7 mouse cellular contexts compared by ENCODE assay signal in genomic region chr1:75251112-75251970, GRCm38 (mm10). TPM values are rescaled to one million over a fixed set of nuclear protein-coding genes. Genes with fewer than 3 reads are reported as not detected.
DNase-seq lines count a peak whose midpoint lies in the region; ATAC-seq lines count a peak whose summit lies in the region.

No protein-coding gene starts in this region.

- H3K27me3 ChIP-seq in hindbrain, embryonic 14.5 days (ENCODE audit: control insufficient read depth, insufficient read depth, low read length), result no peaks in the 10 kb centered on the region
- H3K27me3 ChIP-seq in limb, embryonic 15.5 days, result peaks cover 9% of the 10 kb centered on the region; the same call in 1 of the 2 replicates
- no peaks in the 10 kb centered on the region for H3K27me3 ChIP-seq in midbrain, embryonic 16.5 days (ENCODE audit: control insufficient read depth, insufficient read depth, low read depth, low read length)

- no peaks in the 10 kb centered on the region; the same call in 1 of the 2 replicates for H3K36me3 ChIP-seq in hindbrain, embryonic 14.5 days (replicated peaks; ENCODE audit: control insufficient read depth, insufficient read depth)
- H3K36me3 ChIP-seq in limb, embryonic 15.5 days, result no peaks in the 10 kb centered on the region
- no peaks in the 10 kb centered on the region for H3K36me3 ChIP-seq in midbrain, embryonic 16.5 days (ENCODE audit: control insufficient read depth, insufficient read depth, low read length)

- H3K9me3 ChIP-seq in hindbrain, embryonic 14.5 days (ENCODE audit: control insufficient read depth, low read length), result no peaks in the 10 kb centered on the region
- H3K9me3 ChIP-seq in limb, embryonic 15.5 days, result no peaks in the 10 kb centered on the region
- H3K9me3 ChIP-seq in midbrain, embryonic 16.5 days (replicated peaks; ENCODE audit: control insufficient read depth, low read length, poor library complexity, severe bottlenecking), result no peaks in the 10 kb centered on the region

- 0 out of 2 replicates have a peak overlapping the region, but pooled peaks have one; percentile 25 for H3K9ac ChIP-seq in hindbrain, embryonic 14.5 days
- H3K9ac ChIP-seq in limb, embryonic 15.5 days, result no peak overlapping the region
- H3K9ac ChIP-seq in midbrain, embryonic 16.5 days (ENCODE audit: low read depth, low read length), result peak overlapping the region; percentile 6; the same call in 1 of the 2 replicates

- peak; percentile 91 for DNase-seq in ZHBTc4 (ENCODE audit: low read depth, low spot score)
- DNase-seq in cerebellum, adult 8-10 months, result peak; percentile 87
- peak; percentile 78 for DNase-seq in forelimb bud, embryonic 11.5 days (ENCODE audit: low read depth, low spot score)
- DNase-seq in hindbrain, embryonic 14.5 days (ENCODE audit: low spot score), result peak; percentile 73
- peak; percentile 87 to 90 for DNase-seq in spleen, postnatal 10 days (ENCODE audit: low spot score in 2 of 2)

- H3K4me3 ChIP-seq in hindbrain, embryonic 14.5 days (replicated peaks; ENCODE audit: low read length), result no peak overlapping the region; the same call in 1 of the 2 replicates
- peak overlapping the region; percentile 26 for H3K4me3 ChIP-seq in limb, embryonic 15.5 days
- peak overlapping the region; percentile 12 for H3K4me3 ChIP-seq in midbrain, embryonic 16.5 days (ENCODE audit: low read depth, low read length)

- 0 out of 2 replicates have a peak, but pooled peaks cover 6% of the 10 kb centered on the region for H3K4me1 ChIP-seq in hindbrain, embryonic 14.5 days (replicated peaks; ENCODE audit: control insufficient read depth, insufficient read depth, low read length)
- H3K4me1 ChIP-seq in limb, embryonic 15.5 days, result peaks cover 22% of the 10 kb centered on the region
- peaks cover 2% of the 10 kb centered on the region; the same call in 1 of the 2 replicates for H3K4me1 ChIP-seq in midbrain, embryonic 16.5 days (ENCODE audit: control insufficient read depth, insufficient read depth, low read length)

- H3K27ac ChIP-seq in hindbrain, embryonic 14.5 days, result no peak overlapping the region
- no peak overlapping the region for H3K27ac ChIP-seq in limb, embryonic 15.5 days
- H3K27ac ChIP-seq in midbrain, embryonic 16.5 days (ENCODE audit: low read length), result no peak overlapping the region

- ATAC-seq in hindbrain, embryonic 14.5 days (ENCODE audit: low FRiP score), result peak; percentile 45
- ATAC-seq in limb, embryonic 15.5 days (ENCODE audit: insufficient number of reproducible peaks, low FRiP score, low TSS enrichment, low read depth), result no peak; the same call in 1 of the 2 replicates
- ATAC-seq in midbrain, embryonic 16.5 days, result peak; percentile 32; the same call in 1 of the 2 replicates

- H3K4me2 ChIP-seq in hindbrain, embryonic 14.5 days (replicated peaks), result peak overlapping the region; percentile 40
- H3K4me2 ChIP-seq in limb, embryonic 15.5 days, result peak overlapping the region; percentile 49
- H3K4me2 ChIP-seq in midbrain, embryonic 16.5 days (ENCODE audit: low read length), result peak overlapping the region; percentile 48

- WGBS in hindbrain, embryonic 14.5 days, result 3% methylated on average over 22 of the region's 22 CpGs
- WGBS in limb, embryonic 15.5 days, result 2% methylated on average over 21 of the region's 22 CpGs
- 7% methylated on average over 21 of the region's 22 CpGs for WGBS in midbrain, embryonic 16.5 days

RNA-seq across cellular contexts. Expression of gene Ptprn, which starts 13.0 kb away (rescaled TPM):
- polyA plus RNA-seq in hindbrain, embryonic 14.5 days (2014; fragmentation: Nextera tagmentation; extraction: Ambion mirVana), result 26.1 and 34.8 TPM in 2 replicates
- 0.12 and 0.14 TPM in 2 replicates for polyA plus RNA-seq in limb, embryonic 15.5 days (2015; fragmentation: Nextera tagmentation; extraction: Ambion mirVana)
- 26.3 and 33.4 TPM in 2 replicates for polyA plus RNA-seq in midbrain, embryonic 16.5 days (2015; fragmentation: Nextera tagmentation; extraction: Ambion mirVana)

RNA-seq across cellular contexts. Expression of gene Dnajb2, which starts 15.1 kb away (rescaled TPM):
- polyA plus RNA-seq in hindbrain, embryonic 14.5 days (2014; fragmentation: Nextera tagmentation; extraction: Ambion mirVana), result 39.5 and 45.2 TPM in 2 replicates
- polyA plus RNA-seq in limb, embryonic 15.5 days (2015; fragmentation: Nextera tagmentation; extraction: Ambion mirVana), result 44.5 and 49.5 TPM in 2 replicates
- 79.4 and 84.3 TPM in 2 replicates for polyA plus RNA-seq in midbrain, embryonic 16.5 days (2015; fragmentation: Nextera tagmentation; extraction: Ambion mirVana)

RNA-seq across cellular contexts. Expression of gene A630095N17Rik, which starts 19.4 kb away (rescaled TPM):
- polyA plus RNA-seq in hindbrain, embryonic 14.5 days (2014; fragmentation: Nextera tagmentation; extraction: Ambion mirVana), result not detected in 2 replicates
- not detected in 2 replicates for polyA plus RNA-seq in limb, embryonic 15.5 days (2015; fragmentation: Nextera tagmentation; extraction: Ambion mirVana)
- not detected in 2 replicates for polyA plus RNA-seq in midbrain, embryonic 16.5 days (2015; fragmentation: Nextera tagmentation; extraction: Ambion mirVana)

RNA-seq across cellular contexts. Expression of gene Resp18, which starts 26.9 kb away (rescaled TPM):
- polyA plus RNA-seq in hindbrain, embryonic 14.5 days (2014; fragmentation: Nextera tagmentation; extraction: Ambion mirVana), result 232 and 253 TPM in 2 replicates
- polyA plus RNA-seq in limb, embryonic 15.5 days (2015; fragmentation: Nextera tagmentation; extraction: Ambion mirVana), result 0.35 TPM in 1 of 2 replicates, not detected in the other
- 209 and 241 TPM in 2 replicates for polyA plus RNA-seq in midbrain, embryonic 16.5 days (2015; fragmentation: Nextera tagmentation; extraction: Ambion mirVana)

RNA-seq across cellular contexts. Expression of gene Tuba4a, which starts 31.7 kb away (rescaled TPM):
- 13.8 and 20.8 TPM in 2 replicates for polyA plus RNA-seq in hindbrain, embryonic 14.5 days (2014; fragmentation: Nextera tagmentation; extraction: Ambion mirVana)
- 124 and 168 TPM in 2 replicates for polyA plus RNA-seq in limb, embryonic 15.5 days (2015; fragmentation: Nextera tagmentation; extraction: Ambion mirVana)
- 11.2 and 22.2 TPM in 2 replicates for polyA plus RNA-seq in midbrain, embryonic 16.5 days (2015; fragmentation: Nextera tagmentation; extraction: Ambion mirVana)

Comparison
In these comparisons a context has a peak if more than half of its experiments do, and no peak if none do; other contexts are left out.
1. RNA of gene Ptprn, which starts 13.0 kb away (polyA plus RNA-seq): 26.3 to 33.4 TPM in midbrain, embryonic 16.5 days and 26.1 to 34.8 TPM in hindbrain, embryonic 14.5 days; 0.12 to 0.14 TPM in limb, embryonic 15.5 days; every median in the first group is over 10 times any median in the second.
2. Peak in every context shown above with its lines, with median percentiles within 50 percentile points of each other: DNase-seq and H3K4me2 ChIP-seq.